Mouse (Mus musculus) cerebellum, postnatal 25 days (tissue): ENCODE data around the gene Dedd2.

Experiments used
- DNase-seq, 2 experiments: peaks; one replicate each; pipeline ENCODE4 v3.0.0; 2021; ENCODE audit warnings: mixed read lengths in 2 of 2

Gene Dedd2

DNA sequence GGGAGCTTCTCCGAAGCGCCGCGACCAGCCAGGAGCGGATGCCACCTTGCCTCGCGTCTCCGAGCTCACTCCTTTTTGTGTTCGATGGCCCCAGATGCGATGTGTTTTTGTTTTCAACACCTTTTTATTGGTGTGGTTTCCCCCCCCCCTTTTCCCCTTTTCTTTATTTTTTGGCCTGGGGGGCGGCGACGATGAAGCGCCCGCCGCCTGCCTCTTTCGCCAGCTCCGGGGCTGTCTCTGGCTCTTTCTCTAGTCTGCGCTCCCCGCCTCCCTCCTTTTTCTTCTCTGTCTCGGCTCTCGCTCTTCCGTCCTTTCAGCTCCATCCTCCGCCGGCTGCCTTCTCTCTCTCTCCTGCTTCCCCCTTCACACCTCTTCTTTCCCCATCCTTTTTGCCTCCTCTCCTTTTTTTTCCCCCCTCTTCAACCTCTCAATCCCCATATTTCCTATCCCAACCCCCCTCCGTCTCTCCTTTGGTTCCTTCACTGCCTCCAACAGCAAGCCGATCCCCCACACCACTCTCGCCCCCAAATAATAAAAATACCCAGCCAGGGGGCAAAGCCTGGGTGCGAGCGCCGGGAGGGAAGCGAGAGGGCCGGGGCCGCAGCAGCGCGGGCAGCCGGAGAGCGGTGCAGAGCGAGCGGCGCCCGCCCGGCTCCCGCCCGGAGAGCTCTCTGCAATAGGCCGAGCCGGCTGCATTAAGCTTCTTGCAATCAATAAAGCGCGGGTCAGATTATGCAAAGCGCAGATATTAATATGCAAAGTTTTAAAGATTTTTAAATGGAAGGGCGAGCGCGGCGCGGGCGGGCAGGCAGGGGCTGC, 41.4 kb downstream of the Dedd2 start:
- peak; percentile 70 to 75 for DNase-seq

DNA sequence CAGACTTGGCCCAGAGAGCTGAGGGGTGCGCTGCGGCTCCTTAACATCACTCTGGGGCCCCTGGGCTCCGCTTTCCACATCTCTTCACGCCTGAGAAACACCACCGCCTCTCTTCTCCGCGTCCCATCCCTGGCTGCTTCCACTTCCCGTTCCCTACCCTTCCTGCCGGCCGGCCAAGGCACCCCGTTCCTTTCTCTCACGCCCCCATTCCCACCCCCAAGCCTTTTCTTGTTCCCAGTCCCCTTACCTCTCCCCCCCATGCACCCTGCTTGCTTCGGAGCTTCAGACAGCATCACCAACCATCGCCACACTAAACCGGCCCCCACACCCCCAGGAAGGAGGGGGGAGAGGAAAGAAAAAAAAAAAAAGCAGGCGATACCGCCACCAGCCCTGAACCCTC, 42.1 kb downstream of the Dedd2 start:
- DNase-seq: peak; percentile 56 to 58

DNA sequence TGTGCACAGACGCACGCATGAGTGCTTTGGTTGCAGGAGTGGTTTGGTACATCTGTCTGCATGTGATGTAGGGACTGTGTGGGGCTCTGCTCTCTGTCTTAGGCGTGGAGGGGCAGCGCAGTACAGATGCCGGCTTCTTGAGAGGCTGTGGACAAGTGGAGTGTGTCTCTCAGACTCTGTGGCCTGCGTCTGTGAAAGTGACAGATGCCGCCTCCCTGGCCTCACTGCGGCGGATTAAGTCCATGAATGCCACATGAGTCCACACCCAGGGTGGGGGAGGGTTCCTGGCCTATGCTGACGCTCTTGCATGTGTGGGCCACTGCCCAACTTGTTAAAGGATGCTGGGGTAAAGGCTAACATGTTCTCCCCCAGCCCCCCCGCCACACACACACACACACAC, 46.1 kb downstream of the Dedd2 start:
- DNase-seq: peak; percentile 48 to 69

DNA sequence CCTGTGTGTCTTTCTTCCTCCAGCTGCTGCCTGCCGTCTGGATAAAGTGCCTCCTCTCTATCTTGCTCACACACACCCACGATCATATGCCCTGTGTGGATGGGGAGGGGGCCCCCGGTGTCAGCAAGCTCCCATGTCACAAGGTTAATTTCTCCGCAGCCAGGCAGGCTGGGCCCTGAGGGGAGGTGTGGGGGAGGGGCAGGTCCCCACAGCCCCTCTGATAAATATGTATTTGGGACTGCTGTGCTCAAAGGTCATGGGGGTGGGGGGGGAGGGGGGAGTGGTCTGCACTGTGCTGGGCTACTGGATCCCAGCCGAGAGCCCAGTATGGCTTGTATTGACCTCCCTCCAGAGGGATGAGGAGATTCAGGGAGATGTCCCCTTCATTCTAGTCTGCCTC, 47.7 kb downstream of the Dedd2 start:
- no peak for DNase-seq

DNA sequence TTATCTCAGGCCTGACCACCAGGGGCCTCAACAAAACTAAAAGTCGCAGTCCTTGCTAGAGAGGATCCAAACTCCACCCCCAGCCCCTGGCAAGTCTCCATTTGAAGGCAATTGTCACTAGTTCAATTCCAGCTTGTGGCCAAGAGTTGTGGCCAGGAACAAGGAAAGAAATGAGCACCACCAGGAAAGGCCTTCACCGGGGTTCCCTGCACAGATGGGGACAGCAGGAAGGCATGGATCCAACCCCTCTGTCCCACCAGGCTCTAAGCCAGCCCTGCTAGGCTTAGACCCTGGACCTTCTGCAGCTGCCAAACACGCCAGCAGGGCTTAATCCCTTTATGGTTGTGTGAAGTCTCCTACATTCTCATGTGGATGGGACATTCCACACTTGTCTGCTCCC, 49.8 kb downstream of the Dedd2 start:
- no peak for DNase-seq

DNA sequence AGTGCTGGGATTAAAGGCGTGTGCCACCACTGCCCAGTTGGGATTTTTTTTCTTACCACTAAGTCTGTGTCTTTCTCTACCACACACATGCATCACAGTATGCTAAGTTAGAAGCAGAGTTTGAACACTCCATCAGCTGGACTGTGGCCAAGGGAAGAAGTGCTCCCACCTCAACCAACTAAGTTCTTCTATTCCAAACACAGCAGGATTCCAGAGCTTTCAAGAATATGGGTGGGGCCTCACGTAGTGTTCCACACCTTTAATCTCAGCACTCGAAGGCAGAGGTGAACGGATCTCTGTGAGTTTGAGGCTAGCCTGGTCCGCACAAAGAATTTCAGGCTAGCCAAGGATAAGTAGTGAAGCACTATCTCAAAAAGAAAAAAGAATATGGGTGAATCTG, 54.3 kb downstream of the Dedd2 start:
- DNase-seq: no peak

- DNase-seq: no peak
Measured at GRCm38 (mm10) chr7:25156158-25156648, 64.2 kb downstream of the Dedd2 start.

GRCm38 (mm10) chr7:25155469-25156157, 64.8 kb downstream of the Dedd2 start:
- no peak for DNase-seq

DNA sequence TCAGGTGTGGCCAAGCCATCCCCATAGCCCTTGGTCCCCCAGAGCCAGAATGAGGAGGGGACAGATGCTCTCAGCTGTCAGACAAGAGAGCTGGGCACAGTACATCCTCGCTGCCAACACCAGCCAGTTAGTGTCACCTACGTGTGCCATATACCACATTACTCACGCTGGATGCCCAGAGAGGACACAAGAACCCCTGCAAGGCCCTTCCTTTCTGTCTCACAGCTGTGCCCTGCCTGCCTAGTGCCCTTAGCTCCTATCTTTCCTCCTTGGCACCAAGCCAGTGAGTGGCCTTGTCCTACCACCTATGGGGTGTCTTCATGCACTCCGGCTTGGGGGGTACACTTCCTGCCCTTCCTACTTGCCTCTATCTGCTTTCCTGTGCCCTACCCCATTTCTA, 65.8 kb downstream of the Dedd2 start:
- DNase-seq: no peak

DNA sequence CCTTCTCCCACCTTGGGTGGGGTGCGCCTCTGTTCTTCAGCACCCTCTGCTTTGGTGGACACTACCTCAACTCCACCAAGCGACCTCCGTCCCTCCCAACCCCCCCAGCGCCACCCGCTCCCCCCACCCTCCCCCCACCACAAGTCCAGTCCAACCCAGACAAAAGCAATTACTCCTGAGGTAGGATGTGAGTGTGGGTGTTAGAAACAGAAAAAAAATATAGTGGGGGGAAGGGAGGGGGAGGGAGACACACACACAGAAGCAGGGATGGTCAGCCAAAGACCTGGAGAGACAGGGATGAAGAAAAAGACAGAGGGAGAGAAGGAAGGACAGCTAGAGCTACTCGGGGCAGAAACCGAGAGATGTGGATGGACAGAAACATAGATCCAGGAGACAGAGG, 66.6 kb downstream of the Dedd2 start:
- DNase-seq: no peak

DNA sequence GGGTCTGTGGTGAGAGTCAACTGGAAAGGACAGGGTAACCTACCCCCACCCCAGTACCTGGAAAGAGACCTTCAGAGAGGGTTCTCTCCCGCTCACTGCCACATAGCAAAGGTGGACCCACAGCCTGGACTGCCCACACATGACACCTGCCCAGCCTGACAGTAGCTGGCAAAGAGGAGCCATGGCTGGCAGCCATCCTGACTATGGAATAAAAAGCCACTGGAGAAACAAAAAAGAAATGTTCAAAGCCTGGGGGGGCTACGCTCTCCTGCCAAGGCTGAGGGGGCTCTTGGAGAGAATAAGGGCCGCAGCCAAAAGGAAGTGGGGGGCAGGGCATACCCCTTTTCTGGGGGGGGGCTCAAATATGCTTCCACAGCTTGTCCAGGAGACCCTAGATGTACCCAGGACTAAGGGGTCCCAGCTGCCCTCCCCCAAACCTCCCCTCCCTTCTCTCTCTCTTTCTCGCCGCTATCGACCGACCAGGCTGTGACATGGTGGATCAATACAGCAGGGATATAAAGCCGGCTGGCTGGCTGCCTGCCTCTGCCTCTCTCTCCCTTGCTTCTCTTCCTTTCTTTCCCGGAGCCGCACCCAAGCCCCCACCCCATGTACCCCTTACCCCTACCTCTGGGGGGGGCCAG, 68.4 kb downstream of the Dedd2 start:
- DNase-seq: peak; percentile 78 to 84

GRCm38 (mm10) chr7:25151009-25151408, 69.4 kb downstream of the Dedd2 start:
- DNase-seq: no peak

DNA sequence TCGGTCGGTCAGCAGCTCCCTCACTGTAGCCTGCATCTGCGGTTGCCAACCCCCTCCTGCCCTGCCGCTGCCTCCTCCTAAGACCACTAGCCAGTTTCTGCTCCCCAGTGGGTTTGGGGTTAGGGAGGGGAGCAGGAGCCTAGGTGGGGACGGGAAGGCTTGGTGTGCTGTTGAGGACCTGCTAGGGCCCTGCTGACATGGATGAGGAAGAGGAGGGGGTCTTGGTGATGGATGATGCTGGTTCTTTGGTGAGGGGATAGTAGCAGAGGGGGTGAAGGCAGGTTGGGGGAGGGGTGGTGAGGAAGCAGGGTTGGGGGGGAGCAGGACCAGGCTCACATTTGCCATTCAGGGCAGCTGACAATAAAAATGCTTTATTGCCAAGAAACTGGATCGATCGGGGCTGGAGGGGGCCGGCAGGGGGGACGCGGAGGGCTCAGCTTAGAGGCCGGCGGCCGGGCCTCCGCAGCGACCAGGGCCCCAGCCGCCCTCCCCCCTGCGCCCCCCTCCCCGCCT, 70.2 kb downstream of the Dedd2 start:
- DNase-seq: no peak
